8 mouse cellular contexts compared by ENCODE assay signal in genomic region chrX:69361055-69361558, GRCm38 (mm10). TPM values are rescaled to one million over a fixed set of nuclear protein-coding genes. Genes with fewer than 3 reads are reported as not detected.
DNase-seq lines count a peak whose midpoint lies in the region; ATAC-seq and TF ChIP-seq lines count a peak whose summit lies in the region.

No protein-coding gene starts in this region.

- intact Hi-C loops in gastrocnemius, adult 2 months (cut with DNase I) = no loop called here
- intact Hi-C loops in gastrocnemius, postnatal 36 days (cut with DNase I) = no loop called here

- ATAC-seq in forebrain, embryonic 13.5 days = peak; percentile 0; the same call in 1 of the 2 replicates
- ATAC-seq in liver, embryonic 11.5 days (replicated peaks; ENCODE audit: low FRiP score) = no peak
- no peak for ATAC-seq in stomach, postnatal 0 days (ENCODE audit: low FRiP score, low TSS enrichment)

- no peaks in the 10 kb centered on the region for H3K9me3 ChIP-seq in E14TG2a.4 (ENCODE audit: low read length)
- H3K9me3 ChIP-seq in forebrain, embryonic 13.5 days (replicated peaks) = no peaks in the 10 kb centered on the region
- no peaks in the 10 kb centered on the region for H3K9me3 ChIP-seq in liver, embryonic 11.5 days (ENCODE audit: control insufficient read depth, low read length)
- no peaks in the 10 kb centered on the region for H3K9me3 ChIP-seq in stomach, postnatal 0 days (ENCODE audit: control insufficient read depth, low read length)

- peak overlapping the region; percentile 68 for H3K4me2 ChIP-seq in forebrain, embryonic 13.5 days
- H3K4me2 ChIP-seq in liver, embryonic 11.5 days = peak overlapping the region; percentile 59
- H3K4me2 ChIP-seq in stomach, postnatal 0 days (replicated peaks; ENCODE audit: low read depth) = peak overlapping the region; percentile 58

- peak overlapping the region; percentile 70 for H3K4me3 ChIP-seq in gastrocnemius, adult 2 months
- H3K4me3 ChIP-seq in E14TG2a.4 (replicated peaks; ENCODE audit: low read length) = peak overlapping the region; percentile 78
- H3K4me3 ChIP-seq in forebrain, embryonic 13.5 days = peak overlapping the region; percentile 60
- peak overlapping the region; percentile 56 for H3K4me3 ChIP-seq in liver, embryonic 11.5 days (ENCODE audit: low read depth, low read length)
- peak overlapping the region; percentile 50 for H3K4me3 ChIP-seq in stomach, postnatal 0 days (ENCODE audit: low read depth, low read length)

- no peak overlapping the region for H3K27ac ChIP-seq in gastrocnemius, adult 2 months
- H3K27ac ChIP-seq in forebrain, embryonic 13.5 days = 0 out of 2 replicates have a peak overlapping the region, but pooled peaks have one; percentile 76
- H3K27ac ChIP-seq in liver, embryonic 11.5 days (ENCODE audit: low read depth, low read length) = no peak overlapping the region
- no peak overlapping the region for H3K27ac ChIP-seq in stomach, postnatal 0 days (replicated peaks)

- H3K36me3 ChIP-seq in E14TG2a.4 (ENCODE audit: insufficient read depth, low read length) = no peaks in the 10 kb centered on the region
- H3K36me3 ChIP-seq in forebrain, embryonic 13.5 days (ENCODE audit: poor library complexity, severe bottlenecking) = no peaks in the 10 kb centered on the region
- no peaks in the 10 kb centered on the region for H3K36me3 ChIP-seq in liver, embryonic 11.5 days (ENCODE audit: control insufficient read depth, insufficient read depth, low read length)
- H3K36me3 ChIP-seq in stomach, postnatal 0 days (ENCODE audit: control insufficient read depth, insufficient read depth, low read length) = no peaks in the 10 kb centered on the region

- H3K4me1 ChIP-seq in E14TG2a.4 (replicated peaks; ENCODE audit: low read depth, low read length) = peaks cover 4% of the 10 kb centered on the region; the same call in 1 of the 2 replicates
- peaks cover 12% of the 10 kb centered on the region for H3K4me1 ChIP-seq in forebrain, embryonic 13.5 days
- no peaks in the 10 kb centered on the region for H3K4me1 ChIP-seq in liver, embryonic 11.5 days (replicated peaks; ENCODE audit: control insufficient read depth, insufficient read depth, low read length)
- H3K4me1 ChIP-seq in stomach, postnatal 0 days (replicated peaks; ENCODE audit: control insufficient read depth, insufficient read depth) = no peaks in the 10 kb centered on the region

- peaks cover 25% of the 10 kb centered on the region for H3K27me3 ChIP-seq in E14TG2a.4 (ENCODE audit: insufficient read depth, low read length)
- no peaks in the 10 kb centered on the region for H3K27me3 ChIP-seq in forebrain, embryonic 13.5 days
- peaks cover 25% of the 10 kb centered on the region for H3K27me3 ChIP-seq in liver, embryonic 11.5 days (replicated peaks; ENCODE audit: control insufficient read depth, insufficient read depth, low read length)
- no peaks in the 10 kb centered on the region for H3K27me3 ChIP-seq in stomach, postnatal 0 days (ENCODE audit: control insufficient read depth, insufficient read depth, low read length)

- TF ChIP-seq CTCF in gastrocnemius, adult 2 months (IDR thresholded peaks at IDR 0.05) = no peak
- TF ChIP-seq CTCF in E14TG2a.4 (conservative IDR thresholded peaks at IDR 0.05; ENCODE audit: low read length) = no peak
- TF ChIP-seq CTCF in stomach, postnatal 0 days (IDR thresholded peaks at IDR 0.05; ENCODE audit: low read depth) = no peak

- TF ChIP-seq EP300 in stomach, postnatal 0 days (optimal IDR thresholded peaks at IDR 0.05) = no peak

- WGBS in forebrain, embryonic 13.5 days = 15% methylated on average over 10 of the region's 10 CpGs
- 19% methylated on average over 10 of the region's 10 CpGs for WGBS in liver, embryonic 11.5 days
- 9% methylated on average over 10 of the region's 10 CpGs for WGBS in stomach, postnatal 0 days

- peak overlapping the region; percentile 78 for H3K9ac ChIP-seq in forebrain, embryonic 13.5 days
- H3K9ac ChIP-seq in liver, embryonic 11.5 days (ENCODE audit: low read depth, low read length) = no peak overlapping the region
- no peak overlapping the region for H3K9ac ChIP-seq in stomach, postnatal 0 days (ENCODE audit: low read length)

- no peak for DNase-seq in gastrocnemius, adult 2 months
- no peak for DNase-seq in gastrocnemius, adult 8-10 months (ENCODE audit: low spot score in 2 of 2)
- no peak for DNase-seq in liver, embryonic 11.5 days (ENCODE audit: low spot score)
- DNase-seq in stomach, postnatal 0 days (ENCODE audit: low spot score) = no peak
- no peak for DNase-seq in gastrocnemius, postnatal 36 days
- DNase-seq in thymus, postnatal 4 days = no peak

RNA-seq across cellular contexts. Expression of gene Aff2, which starts 1.0 kb away (rescaled TPM):
- 1 to 10 TPM in 1 of 2 experiments, under 1 TPM in 1; 0.66 to 1.2 TPM for total RNA-seq in gastrocnemius, adult 2 months (2021)
- under 1 TPM; 0.36 to 0.80 (median 0.67) TPM for total RNA-seq in gastrocnemius, adult 8-10 months (2022)
- polyA plus RNA-seq in forebrain, embryonic 13.5 days (2015; fragmentation: Nextera tagmentation; extraction: Ambion mirVana) = 12.3 and 13.6 TPM in 2 replicates
- polyA plus RNA-seq in liver, embryonic 11.5 days (2014; fragmentation: Nextera tagmentation; extraction: Ambion mirVana) = 3.1 and 3.5 TPM in 2 replicates
- 0.56 and 0.70 TPM in 2 replicates for polyA plus RNA-seq in stomach, postnatal 0 days (2015; fragmentation: Nextera tagmentation; extraction: Ambion mirVana)
- under 1 TPM; 0.56 to 0.64 TPM for total RNA-seq in gastrocnemius, postnatal 36 days (2021)
